Mouse (Mus musculus) thymus, postnatal 10 days (tissue): ENCODE data around the gene Tmem104.

Experiments
- DNase-seq, 2 experiments: peaks; one replicate each; pipeline ENCODE4 v3.0.0; 2021; ENCODE audit warnings: low spot score in 2 of 2

Tmem104 gene

GRCm38 (mm10) chr11:115198932-115199384, 11.7 kb downstream of the Tmem104 start:
- DNase-seq = no peak

- no peak for DNase-seq
These were observed 13.2 kb downstream of the Tmem104 start for GRCm38 (mm10) chr11:115200520-115200919.

- peak; percentile 61 to 86 for DNase-seq
These were observed 15.0 kb downstream of the Tmem104 start for GRCm38 (mm10) chr11:115202316-115202715.

GRCm38 (mm10) chr11:115202756-115203155, 15.5 kb downstream of the Tmem104 start:
- no peak for DNase-seq

- no peak for DNase-seq
These were observed 20.8 kb downstream of the Tmem104 start for GRCm38 (mm10) chr11:115208126-115208525.

GRCm38 (mm10) chr11:115208776-115209732, 21.8 kb downstream of the Tmem104 start:
- no peak for DNase-seq

- DNase-seq = no peak
These were observed 22.7 kb downstream of the Tmem104 start for GRCm38 (mm10) chr11:115209958-115210357.

GRCm38 (mm10) chr11:115212116-115212515, 24.8 kb downstream of the Tmem104 start:
- no peak for DNase-seq

GRCm38 (mm10) chr11:115215123-115215522, 27.8 kb downstream of the Tmem104 start:
- no peak for DNase-seq

- no peak for DNase-seq
These were observed 30.4 kb downstream of the Tmem104 start for GRCm38 (mm10) chr11:115217439-115218410.

GRCm38 (mm10) chr11:115219263-115219662, 32.0 kb downstream of the Tmem104 start:
- no peak for DNase-seq

GRCm38 (mm10) chr11:115219685-115220084, 32.4 kb downstream of the Tmem104 start:
- DNase-seq = no peak

GRCm38 (mm10) chr11:115222077-115222476, 34.8 kb downstream of the Tmem104 start:
- DNase-seq = no peak

GRCm38 (mm10) chr11:115222570-115222969, 35.3 kb downstream of the Tmem104 start:
- DNase-seq = no peak

GRCm38 (mm10) chr11:115223451-115223850, 36.2 kb downstream of the Tmem104 start:
- no peak for DNase-seq

GRCm38 (mm10) chr11:115223877-115224276, 36.6 kb downstream of the Tmem104 start:
- no peak for DNase-seq

- DNase-seq = peak; percentile 70 to 92
These were observed 37.6 kb downstream of the Tmem104 start for GRCm38 (mm10) chr11:115224889-115225288.

- no peak for DNase-seq
These were observed 38.0 kb downstream of the Tmem104 start for GRCm38 (mm10) chr11:115225301-115225700.

GRCm38 (mm10) chr11:115226811-115227491, 39.7 kb downstream of the Tmem104 start:
- peak; percentile 47 to 52 for DNase-seq

- no peak for DNase-seq
These were observed 40.4 kb downstream of the Tmem104 start for GRCm38 (mm10) chr11:115227640-115228039.

GRCm38 (mm10) chr11:115228430-115228829, 41.1 kb downstream of the Tmem104 start:
- no peak for DNase-seq
